Mouse (Mus musculus) bone marrow, adult 2 months (tissue): ENCODE measurements at regions not wholly inside any gene's neighbourhood (a gene's known extent, or its start where the extent isn't known, plus 50 kb on each side); places are given as distances from the start of the nearest gene placed in this dataset.

ENCODE experiments used
- CTCF ChIP-seq: fragments of 200-500 bp; IDR thresholded peaks from 2 replicates; pipeline ENCODE4 v1.5.1; 2011; ENCODE audit warnings: low read length, control low read depth; ENCODE audit not compliant: control insufficient read depth, insufficient read depth
- POLR2A ChIP-seq: fragments of 200-500 bp; IDR thresholded peaks from 2 replicates; pipeline ENCODE4 v1.6.1; 2011; ENCODE audit warnings: low read depth, mild to moderate bottlenecking, control low read depth, low read length, borderline replicate concordance; ENCODE audit not compliant: control insufficient read depth

GRCm38 (mm10) chr11:23141100-23141837 lies 114.6 kb upstream of the Xpo1 start:
- no peak for TF ChIP-seq CTCF
- TF ChIP-seq POLR2A, result no peak
